Mouse (Mus musculus): Measurements from ENCODE around the gene Prn.

Gene Prn

DNA sequence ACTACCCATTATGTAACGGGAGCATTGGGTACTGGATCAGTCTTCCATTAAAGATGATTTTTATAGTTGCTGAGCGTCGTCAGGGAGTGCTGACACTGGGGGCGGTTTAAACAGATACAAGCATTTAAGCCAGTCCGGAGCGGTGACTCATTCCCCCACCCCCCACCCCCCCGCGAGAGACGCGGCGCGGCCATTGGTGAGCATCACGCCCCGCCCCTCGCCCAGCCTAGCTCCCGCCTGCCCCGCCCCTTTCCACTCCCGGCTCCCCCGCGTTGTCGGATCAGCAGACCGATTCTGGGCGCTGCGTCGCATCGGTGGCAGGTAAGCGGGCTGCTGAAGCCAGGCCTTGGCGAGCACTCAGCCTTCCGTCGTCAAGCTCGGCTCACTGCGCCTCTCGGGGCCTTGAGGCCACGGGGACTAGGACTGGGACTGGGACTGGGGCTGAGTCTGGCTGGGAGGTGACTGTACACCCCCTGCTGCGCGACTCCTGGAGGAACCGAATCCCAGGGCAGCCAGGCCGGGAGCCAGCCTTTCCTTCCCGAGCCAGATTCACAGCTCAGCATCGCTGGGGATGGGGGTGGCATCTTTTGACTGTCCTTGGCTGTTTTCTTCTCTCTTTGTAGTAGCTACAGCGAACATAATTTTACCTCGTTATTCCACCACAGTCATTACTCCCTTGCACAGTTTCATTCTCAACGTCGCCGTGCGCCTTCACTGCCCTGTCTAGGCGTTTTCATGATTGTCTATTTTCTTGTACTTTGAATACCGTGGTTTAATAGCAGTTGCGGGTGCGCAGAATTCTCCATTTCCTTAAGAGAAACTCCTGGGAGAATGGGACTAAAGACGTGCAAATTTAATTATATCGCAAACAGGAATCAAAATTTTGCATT is at the start of gene Prn, which contains the start of gene Prnp:
Gene Prn (plus strand): TSS at position 275 of the 890 bp plus-strand sequence.
Gene Prnp (plus strand): TSS at position 246 of the 890 bp plus-strand sequence.
- peak; percentile 95 to 96 for DNase-seq

DNA sequence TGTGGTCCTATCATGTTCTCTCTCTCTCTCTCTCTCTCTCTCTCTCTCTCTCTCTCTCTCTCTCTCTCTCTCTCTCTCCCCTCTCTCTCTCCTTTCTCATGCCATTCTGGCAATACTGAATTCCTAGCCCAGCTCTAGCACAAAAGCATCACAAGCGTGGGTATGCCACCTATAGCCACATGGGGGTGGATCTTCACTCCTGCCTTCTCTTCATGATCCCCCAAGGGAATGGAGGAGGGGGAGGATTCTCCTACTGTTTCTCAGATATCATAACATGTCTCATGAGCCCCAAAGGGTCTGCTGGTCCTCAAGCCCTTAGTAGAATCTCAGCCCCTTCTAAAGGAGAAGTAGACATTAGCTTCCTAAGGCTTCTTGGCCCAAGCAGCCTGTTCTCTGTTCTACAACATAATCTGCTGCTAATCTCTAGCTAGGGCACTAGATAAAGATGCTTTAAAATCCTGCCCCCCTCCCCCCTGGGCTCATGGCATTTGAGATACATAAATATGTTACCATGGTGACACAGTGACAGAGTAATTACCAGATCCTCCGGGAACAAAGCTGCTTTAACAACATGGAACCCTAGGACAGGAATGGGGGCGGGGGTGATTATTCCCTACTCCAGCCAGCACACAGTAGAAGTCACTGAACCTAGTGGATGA is 47.0 kb upstream of the Prn start:
- DNase-seq, result no peak

DNA sequence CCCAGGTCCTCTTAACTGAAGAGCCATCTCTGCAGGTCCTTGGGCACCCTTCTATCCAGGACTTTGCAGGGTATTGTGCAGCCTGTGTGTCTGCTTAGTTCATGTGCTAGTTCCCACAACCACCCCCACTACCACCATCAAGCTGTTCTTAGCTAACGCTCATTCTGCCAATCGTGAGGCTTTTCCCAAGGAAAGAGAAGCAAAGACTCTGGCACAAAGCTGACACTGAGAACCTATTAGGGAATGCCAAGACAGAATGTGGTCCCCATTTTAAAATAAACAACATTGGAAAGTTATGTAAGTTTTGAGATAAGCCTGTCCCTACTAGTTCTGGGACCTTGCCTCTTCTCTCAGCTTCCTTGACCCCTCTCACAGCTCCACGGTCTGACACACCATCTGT is 46.3 kb upstream of the Prn start:
- DNase-seq, result no peak

DNA sequence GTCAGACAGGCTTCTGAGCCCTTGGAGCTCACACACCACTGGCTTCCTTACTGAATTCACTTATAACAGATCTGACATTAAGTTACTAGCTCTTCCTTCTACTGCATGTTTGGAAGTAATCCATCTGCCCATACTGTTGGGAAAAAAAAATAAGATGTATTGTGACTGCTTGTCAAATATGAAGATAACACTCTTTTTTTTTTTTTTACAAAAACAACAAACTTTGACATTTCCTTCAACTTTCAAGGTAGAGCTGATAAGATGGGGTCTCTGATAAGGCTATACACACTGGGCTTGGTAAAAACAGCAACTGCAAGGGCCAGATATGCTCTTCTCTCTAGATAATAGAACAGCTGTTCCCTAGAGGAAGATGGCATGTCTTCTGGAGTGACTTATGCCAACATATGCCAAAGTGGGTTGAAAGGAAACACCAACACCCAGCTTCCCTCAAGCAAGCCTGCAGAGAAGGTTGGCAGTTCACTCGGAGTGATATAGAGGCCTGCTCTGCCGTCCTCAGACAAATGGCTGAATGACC is 45.4 kb upstream of the Prn start:
- DNase-seq, result no peak

DNA sequence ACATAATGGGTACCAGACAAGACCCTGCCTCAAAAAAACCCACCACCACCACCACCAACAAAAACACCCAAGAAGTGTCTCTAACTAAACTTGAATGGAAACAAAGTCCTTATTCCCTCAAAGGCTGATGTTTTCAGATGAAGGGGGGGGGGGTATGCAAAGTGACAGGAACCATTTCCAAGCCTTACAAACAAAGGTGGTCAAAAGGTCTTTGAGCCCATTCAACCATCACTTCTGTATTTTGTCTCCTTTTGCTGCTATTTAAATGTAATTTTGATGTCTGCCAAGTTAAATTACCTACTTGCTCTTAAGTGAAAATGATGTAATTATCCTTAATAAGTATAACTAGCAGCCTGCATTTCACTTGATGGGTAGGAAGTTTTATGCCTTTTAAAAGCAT is 43.1 kb upstream of the Prn start:
- no peak for DNase-seq

DNA sequence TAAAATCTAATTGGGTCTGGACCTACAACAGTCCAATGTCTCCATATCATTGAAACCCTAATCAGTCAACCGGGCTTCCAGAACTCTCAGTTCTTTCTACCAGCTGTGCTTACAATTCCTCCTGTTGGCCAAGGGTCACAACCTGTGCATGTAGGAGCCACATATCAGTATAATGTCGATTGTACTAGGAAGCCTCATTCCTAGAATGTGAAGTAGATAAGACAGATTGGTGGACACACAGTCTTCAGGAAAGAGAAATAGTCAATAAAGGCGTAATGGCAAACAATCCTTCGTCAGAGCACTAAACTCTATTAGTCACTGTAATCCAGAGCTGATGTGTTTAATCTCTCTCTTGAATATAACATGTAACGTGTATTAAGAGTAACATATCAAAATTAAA is 40.8 kb upstream of the Prn start:
- DNase-seq, result no peak

DNA sequence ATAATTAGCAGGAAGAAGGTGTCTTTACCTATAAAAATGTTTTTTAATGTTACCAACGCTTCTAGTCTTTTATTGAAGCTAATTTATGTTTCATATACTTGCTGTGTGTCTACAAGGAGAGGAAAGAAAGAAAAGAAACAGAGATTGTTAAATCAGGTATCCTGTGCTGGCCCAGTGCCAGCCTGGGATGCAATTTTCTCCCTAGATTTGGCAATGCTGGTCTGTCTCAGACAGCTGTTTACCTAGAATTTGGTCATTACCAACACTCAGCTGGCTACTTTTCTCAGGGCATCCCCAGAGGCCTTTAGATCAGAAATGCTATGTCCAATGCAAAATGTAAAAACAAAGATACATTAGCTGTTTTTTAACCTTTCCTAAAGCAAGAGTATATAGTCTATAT is 36.4 kb upstream of the Prn start:
- DNase-seq, result no peak

DNA sequence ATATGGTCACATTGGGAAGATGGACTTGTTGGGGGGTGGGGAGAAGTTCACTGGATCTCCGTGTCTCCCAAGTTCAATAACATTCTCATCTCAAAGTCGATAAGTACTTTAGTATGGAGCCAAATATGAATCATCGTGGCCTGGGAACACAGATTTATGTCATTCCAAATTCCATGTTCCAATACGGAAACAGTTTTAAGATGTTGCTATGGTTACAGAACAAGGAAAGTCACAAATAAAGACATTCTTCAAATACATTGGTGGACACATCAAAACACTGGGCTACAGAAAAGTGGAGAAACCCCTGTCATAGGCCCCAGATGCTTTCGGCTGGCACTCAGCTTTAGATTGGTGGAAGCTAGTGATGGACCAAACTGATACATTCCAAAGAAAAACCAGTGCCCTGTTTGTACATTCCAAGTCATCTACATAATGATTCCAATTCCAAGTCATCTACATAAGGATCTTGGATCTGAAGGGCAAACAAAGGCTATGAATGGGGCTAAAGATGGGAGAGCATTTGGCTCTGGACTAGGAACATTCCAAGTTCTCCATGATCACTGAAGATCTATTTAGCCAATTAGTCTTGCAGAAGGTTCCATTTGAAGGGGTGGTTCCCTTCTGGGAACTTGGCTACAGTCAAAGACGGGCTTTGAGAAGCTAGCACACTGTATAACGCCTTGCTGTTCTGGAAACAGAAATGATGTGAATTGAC is 33.0 kb upstream of the Prn start:
- no peak for DNase-seq

DNA sequence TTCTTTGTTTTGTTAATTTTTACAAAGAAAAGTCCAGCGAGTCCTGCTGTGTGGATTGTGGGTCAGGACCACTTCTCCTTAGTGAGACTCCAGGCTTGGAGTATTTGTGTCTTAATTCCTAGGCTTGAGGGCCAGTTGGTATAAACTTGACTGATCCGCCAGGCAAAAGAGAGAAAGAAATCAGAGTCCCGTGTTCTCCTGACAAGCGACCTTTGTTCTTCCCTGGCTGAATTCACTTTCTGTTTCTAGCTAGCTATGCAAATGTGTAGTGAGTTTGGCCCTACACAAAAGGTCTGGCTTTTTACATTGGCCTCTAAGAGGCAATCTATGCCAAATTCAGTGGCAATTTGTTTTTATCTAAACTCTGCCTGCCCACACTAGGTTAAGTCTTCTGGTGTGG is 28.0 kb upstream of the Prn start:
- no peak for DNase-seq

DNA sequence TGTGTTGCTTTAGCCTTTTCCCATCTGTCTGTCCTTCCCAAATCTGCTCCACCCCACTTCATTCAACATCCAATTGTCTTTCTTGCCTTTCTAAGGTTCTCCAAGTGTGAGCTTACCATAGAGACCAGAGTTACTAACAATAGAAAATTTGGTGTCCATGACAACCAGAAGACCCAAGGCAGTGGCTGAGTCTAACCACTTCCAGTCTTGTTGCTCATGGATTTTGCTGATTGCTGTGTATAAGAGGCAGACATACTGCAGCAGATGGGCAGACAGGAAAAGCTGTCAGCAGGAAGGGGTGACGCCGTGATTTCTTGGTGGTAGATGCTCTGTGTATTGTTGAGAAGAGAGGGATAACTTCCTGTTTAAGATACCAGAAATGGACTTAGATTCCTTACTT is 26.6 kb upstream of the Prn start:
- DNase-seq, result no peak

DNA sequence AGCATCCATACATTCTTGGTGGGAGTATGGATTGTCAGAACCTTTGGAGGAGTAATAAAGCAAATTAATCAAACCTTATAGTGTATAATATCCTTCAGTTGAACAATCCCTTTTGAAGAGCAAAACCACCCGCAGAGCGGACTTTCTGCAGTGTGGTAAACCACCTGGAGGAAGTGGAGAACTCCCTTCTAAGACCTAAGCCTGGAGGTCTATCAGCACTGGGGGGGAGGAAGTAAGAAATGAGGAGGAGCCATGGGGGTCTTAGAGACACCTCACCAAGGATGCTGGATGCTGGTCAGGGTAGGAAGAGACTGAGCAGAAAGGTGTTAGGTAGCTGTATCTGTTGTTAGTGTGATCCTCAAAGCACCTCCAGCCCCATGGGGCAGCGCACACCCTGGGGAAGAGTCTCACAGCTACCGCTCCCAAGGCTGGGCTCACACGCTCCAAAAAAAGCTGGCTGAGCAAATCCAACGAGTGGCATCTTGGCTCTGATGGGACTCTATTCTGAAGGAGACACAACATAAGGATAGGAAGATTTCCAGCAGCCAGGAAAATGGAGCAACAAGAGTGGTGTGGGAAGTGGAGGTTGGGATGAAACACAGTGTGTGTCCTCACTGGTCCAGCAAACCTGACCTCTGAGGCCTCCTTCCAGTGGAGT is 23.1 kb upstream of the Prn start:
- DNase-seq, result no peak

DNA sequence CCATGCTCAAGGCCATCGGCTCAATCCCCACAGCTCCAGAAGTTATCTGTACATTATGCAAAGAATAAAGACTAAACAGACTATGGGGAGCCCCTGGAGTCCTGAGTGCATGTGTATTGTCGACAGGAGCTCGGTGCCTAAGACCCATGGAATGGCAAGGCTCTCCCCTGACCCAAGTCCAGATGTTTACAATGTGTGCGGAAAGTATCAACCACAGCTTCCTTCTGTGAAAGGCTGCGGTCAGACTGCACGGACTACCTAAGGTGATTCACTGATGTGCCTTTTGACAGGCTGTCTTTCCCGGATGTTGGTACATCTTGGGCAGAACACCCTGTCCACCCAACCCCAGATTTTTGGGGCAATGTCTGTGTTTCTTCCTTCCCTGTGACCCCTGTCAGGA is 21.5 kb upstream of the Prn start:
- DNase-seq, result no peak

DNA sequence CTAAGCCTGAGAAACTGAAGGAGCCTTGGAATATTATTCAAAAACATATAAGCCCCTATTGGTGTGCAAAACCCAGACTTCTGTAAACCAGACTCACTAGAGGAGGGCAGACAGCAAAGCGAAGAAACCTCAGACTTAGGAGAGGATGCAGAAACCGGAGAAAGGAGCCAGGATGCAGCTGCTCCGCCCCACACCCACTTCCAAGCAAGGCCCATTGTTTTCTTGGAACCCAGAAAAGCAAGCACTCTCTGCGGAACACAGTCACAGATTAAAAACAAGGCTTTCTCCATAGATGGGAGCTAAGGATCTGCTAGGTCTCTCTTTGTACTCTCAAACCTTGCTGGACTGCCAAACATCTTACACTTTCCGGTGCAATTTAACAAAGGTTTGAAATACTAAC is 17.2 kb upstream of the Prn start:
- peak; percentile 20 to 27 for DNase-seq

DNA sequence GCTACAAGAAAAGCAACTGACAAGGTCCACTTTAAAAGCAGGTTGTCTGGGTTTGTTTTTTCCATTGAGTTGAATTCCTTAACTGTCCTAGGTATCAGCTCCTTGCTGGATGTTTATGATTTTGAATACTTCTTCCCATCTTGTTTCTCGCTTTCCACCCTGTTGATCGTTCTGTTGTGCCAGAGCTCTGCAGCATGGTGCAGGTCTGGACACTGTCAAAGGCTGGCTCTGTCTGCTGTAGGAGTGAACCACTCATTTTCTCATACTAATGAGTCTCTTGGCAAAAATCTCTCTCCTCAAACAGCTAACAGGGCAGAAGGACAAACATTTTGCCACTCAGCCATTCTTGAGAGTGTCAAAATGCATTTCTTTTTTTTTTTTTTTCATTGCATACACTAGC is 14.7 kb upstream of the Prn start:
- no peak for DNase-seq

DNA sequence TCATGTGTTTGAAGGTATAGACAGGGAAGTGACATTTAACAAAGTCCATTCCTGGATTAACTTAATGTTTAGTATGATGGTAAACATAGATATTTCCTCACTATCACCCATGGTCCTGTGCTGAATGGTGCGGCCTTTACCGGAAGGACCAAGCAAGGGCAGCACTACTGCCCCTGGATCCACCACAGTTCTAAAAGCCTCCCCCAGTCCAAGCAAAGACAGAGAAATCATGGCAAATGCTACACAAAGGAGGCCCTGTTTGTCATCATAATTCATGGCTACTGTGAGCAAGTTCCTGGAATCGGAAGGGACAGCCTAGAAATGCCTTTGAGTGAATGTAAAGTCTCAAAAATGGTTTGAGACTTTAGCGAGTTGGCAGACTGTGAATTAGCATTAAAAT is 13.7 kb upstream of the Prn start:
- DNase-seq, result no peak

DNA sequence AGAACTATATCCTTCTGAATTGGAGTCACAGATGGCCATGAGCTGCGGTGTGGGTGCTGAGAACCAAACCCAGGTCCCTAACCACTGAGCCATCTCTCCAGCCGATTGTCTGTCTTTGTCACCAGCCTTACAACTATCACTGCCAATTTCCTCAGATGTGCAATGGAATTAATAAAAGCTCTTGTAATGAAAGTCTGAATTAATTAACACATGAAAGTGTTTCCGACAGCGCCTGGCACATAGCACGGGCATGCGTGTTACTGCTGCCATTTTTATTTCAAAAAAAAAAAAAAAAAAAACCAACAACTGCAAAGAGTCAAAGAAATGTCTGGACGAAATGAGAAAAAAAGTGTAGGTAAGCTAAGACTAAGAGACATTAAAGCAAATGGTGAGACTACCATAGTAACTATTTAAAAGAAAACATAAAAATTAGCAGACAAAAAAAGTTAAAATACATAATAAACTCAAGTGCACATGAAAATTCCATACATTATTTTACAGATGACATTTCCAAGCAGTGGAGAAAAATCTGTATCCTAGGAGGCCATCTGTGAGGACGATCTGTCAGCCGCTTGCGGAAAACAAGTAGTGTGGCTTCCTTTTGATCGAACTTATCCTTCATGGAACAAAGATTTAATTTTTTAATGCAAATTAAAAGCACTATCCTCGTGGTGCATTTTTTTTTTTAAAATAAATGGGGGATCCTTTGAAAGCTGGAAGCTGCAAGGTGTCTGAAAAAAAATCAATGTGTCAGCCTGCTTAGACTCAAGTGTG is 12.2 kb upstream of the Prn start:
- no peak for DNase-seq

DNA sequence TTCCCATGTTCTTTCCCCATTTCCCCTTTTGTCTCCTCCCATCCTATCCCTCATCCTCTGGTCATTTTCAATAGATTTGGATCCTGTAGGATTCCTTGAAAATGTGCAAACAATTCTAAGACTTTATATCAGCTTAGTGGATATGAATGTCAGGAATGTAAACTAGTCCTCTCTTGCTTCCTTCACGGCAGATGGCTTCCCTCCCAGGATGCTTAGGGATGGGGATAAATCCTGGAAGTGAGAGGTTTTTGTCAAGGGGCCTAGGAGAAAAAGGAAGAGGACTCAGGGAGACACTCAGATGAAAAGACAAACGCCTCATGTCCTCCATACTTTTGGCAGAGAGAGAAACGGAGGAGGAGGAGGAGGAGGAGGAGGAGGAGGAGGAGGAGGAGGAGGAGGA is 7.3 kb upstream of the Prn start:
- DNase-seq, result no peak

DNA sequence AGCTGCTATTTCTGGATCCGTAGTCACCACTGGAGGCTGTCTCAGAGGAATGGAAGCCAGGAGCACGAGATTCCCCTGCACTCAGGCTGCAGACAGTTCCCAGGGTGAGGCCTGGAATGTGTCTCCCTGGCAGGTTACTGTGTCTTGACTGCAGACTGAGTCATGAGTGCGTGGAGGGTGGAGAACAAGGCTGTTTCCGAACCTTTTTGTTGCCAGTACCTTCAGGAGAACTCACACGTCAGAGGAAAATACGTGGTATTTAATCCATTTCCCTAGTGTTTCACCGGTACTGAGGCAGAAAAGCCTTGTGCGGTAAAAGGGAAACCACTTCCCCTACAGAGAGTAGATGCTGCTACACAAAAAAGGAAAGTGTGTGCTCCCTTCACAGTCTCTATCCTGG is 6.9 kb upstream of the Prn start:
- peak; percentile 10 to 27 for DNase-seq

DNA sequence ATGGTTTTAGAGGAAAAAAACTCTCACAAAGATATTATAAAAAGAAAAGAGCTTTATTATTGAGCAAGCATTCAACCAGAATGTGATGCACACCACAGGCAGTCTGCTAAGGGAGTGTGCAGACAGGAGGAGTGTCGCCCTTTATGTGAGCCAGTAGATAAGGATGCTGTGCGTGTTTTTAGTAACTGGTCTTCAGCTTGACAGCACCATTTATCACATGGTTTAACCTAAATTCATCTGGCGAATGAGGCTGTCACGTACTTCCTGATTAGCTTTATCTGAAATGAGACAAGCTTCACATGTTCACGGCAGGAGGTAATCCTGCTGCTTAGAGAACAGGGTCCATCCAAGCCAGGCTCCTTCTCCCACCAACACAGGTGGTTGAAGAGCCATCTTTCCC is 4.7 kb upstream of the Prn start:
- DNase-seq, result no peak

DNA sequence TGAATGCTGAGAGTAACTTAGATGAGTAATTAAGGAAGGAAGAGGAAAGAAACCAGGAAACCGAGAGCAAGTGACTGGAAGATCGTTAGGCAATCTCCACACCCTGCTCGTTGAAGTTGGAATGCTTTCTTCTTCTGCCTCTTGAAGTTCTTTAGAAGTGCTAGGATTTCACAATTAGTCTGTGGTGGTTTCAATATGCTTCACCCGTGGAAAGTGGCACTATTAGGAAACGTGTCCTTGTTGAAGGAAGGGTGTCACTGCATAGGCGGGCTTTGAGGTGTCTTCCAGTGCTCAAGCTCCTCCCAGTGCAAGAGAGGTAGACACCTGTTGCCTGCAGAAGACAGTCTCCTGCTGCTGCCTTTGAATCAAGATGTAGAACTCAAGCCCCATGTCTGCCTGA is 4.0 kb upstream of the Prn start:
- no peak for DNase-seq

DNA sequence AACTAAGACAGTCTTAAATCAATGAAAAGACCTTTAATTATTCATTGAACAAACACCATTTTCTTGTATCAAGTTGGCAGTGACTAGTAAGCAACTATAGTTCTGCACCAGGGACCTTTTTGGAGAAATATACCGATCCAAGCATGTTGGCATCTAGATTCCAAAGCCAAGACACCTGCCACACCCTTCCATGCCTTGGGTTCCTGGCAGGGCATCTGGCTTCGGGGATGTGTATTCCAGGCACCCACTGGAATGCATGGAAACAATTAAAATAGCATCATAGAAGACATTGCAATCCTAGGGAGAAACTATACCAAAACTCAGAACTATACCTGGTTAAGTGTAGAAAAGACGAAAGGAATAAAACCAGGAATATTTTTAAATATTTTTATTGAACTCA is 3.5 kb upstream of the Prn start:
- DNase-seq, result no peak

DNA sequence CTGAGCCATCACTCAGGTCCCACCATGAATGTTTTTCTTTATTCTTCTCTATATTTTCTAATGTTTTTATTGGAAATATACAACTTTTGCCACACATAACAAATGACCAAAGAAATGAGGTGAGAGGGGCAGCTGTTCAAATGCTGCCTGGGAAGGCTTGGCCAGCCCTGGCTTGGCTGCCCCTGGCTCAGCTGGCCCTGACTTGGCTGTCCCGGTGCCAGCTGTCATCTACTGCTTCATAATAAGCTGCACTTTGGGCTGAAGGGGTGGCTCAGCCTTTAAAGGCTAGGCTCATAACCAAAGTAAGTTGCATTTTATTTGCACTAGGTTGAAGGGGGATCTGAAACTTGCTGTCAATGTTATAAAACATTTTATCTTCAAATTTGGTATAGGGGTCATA is 2.9 kb upstream of the Prn start:
- no peak for DNase-seq

Measured in kidney, postnatal 4 days (tissue).